Mouse (Mus musculus): ENCODE results near the gene Psme2b. TPM values are rescaled to one million over a fixed set of nuclear protein-coding genes. Genes with fewer than 3 reads are reported as not detected.
"Not testable (repeated sequence)": the region's sequence is repeated elsewhere in the genome, so short reads cannot be mapped to it uniquely, and the experiment has no call there.

The Psme2b gene
- polyA plus RNA-seq, 1 experiment from 2014 or later = 1.2 TPM

- not testable (repeated sequence) for H3K27ac ChIP-seq (ENCODE audit: low read length); H3K27me3 ChIP-seq (ENCODE audit: control insufficient read depth, insufficient read depth, low read depth, low read length); H3K4me3 ChIP-seq (ENCODE audit: low read depth, low read length); ATAC-seq; H3K9me3 ChIP-seq (replicated peaks; ENCODE audit: control insufficient read depth, low read length, poor library complexity, severe bottlenecking); H3K4me1 ChIP-seq (ENCODE audit: control insufficient read depth, insufficient read depth, low read length); H3K4me2 ChIP-seq (ENCODE audit: low read length); H3K9ac ChIP-seq (ENCODE audit: low read depth, low read length); H3K36me3 ChIP-seq (ENCODE audit: control insufficient read depth, insufficient read depth, low read length)
- no CpG with 5 or more reads among the region's 1 CpGs for WGBS
Observed at GRCm38 (mm10) chr11:48978240-48978939, 32.4 kb upstream of the Psme2b start, which contains the start of gene Olfr56. TSS of gene Olfr56 (plus strand) at chr11:48978889.

GRCm38 (mm10) chr11:48974686-48975085 lies 28.7 kb upstream of the Psme2b start:
- H3K36me3 ChIP-seq (ENCODE audit: control insufficient read depth, insufficient read depth, low read length); ATAC-seq: not testable (repeated sequence)
- WGBS = no CpG with 5 or more reads among the region's 1 CpGs

GRCm38 (mm10) chr11:48939286-48939685 lies 6.7 kb downstream of the Psme2b start:
- H3K9me3 ChIP-seq (replicated peaks; ENCODE audit: control insufficient read depth, low read length, poor library complexity, severe bottlenecking); H3K27me3 ChIP-seq (ENCODE audit: control insufficient read depth, insufficient read depth, low read depth, low read length); H3K9ac ChIP-seq (ENCODE audit: low read depth, low read length); H3K4me2 ChIP-seq (ENCODE audit: low read length); H3K36me3 ChIP-seq (ENCODE audit: control insufficient read depth, insufficient read depth, low read length); H3K4me3 ChIP-seq (ENCODE audit: low read depth, low read length); ATAC-seq; H3K4me1 ChIP-seq (ENCODE audit: control insufficient read depth, insufficient read depth, low read length); H3K27ac ChIP-seq (ENCODE audit: low read length): not testable (repeated sequence)

More at GRCm38 (mm10) chr11:48974686-48975085, 28.7 kb upstream of the Psme2b start:
- not testable (repeated sequence) for H3K4me1 ChIP-seq (ENCODE audit: control insufficient read depth, insufficient read depth, low read length); H3K27ac ChIP-seq (ENCODE audit: low read length); H3K27me3 ChIP-seq (ENCODE audit: control insufficient read depth, insufficient read depth, low read depth, low read length); H3K4me2 ChIP-seq (ENCODE audit: low read length); H3K4me3 ChIP-seq (ENCODE audit: low read depth, low read length); H3K9ac ChIP-seq (ENCODE audit: low read depth, low read length); H3K9me3 ChIP-seq (replicated peaks; ENCODE audit: control insufficient read depth, low read length, poor library complexity, severe bottlenecking)

- not testable (repeated sequence) for H3K9ac ChIP-seq (ENCODE audit: low read depth, low read length); H3K27ac ChIP-seq (ENCODE audit: low read length); H3K4me2 ChIP-seq (ENCODE audit: low read length); H3K4me1 ChIP-seq (ENCODE audit: control insufficient read depth, insufficient read depth, low read length); H3K27me3 ChIP-seq (ENCODE audit: control insufficient read depth, insufficient read depth, low read depth, low read length); H3K36me3 ChIP-seq (ENCODE audit: control insufficient read depth, insufficient read depth, low read length); ATAC-seq; H3K4me3 ChIP-seq (ENCODE audit: low read depth, low read length); H3K9me3 ChIP-seq (replicated peaks; ENCODE audit: control insufficient read depth, low read length, poor library complexity, severe bottlenecking)
- no CpG with 5 or more reads among the region's 3 CpGs for WGBS
Observed at GRCm38 (mm10) chr11:48935291-48935690, 10.7 kb downstream of the Psme2b start.

GRCm38 (mm10) chr11:48933923-48934322 lies 12.1 kb downstream of the Psme2b start:
- H3K9ac ChIP-seq (ENCODE audit: low read depth, low read length); H3K4me3 ChIP-seq (ENCODE audit: low read depth, low read length); ATAC-seq; H3K27me3 ChIP-seq (ENCODE audit: control insufficient read depth, insufficient read depth, low read depth, low read length); H3K4me2 ChIP-seq (ENCODE audit: low read length); H3K9me3 ChIP-seq (replicated peaks; ENCODE audit: control insufficient read depth, low read length, poor library complexity, severe bottlenecking); H3K4me1 ChIP-seq (ENCODE audit: control insufficient read depth, insufficient read depth, low read length); H3K27ac ChIP-seq (ENCODE audit: low read length); H3K36me3 ChIP-seq (ENCODE audit: control insufficient read depth, insufficient read depth, low read length): not testable (repeated sequence)
- 78% methylated on average over 1 of the region's 1 CpGs for WGBS

GRCm38 (mm10) chr11:48933422-48933821 lies 12.6 kb downstream of the Psme2b start:
- H3K9ac ChIP-seq (ENCODE audit: low read depth, low read length); H3K4me2 ChIP-seq (ENCODE audit: low read length); H3K4me3 ChIP-seq (ENCODE audit: low read depth, low read length); H3K27me3 ChIP-seq (ENCODE audit: control insufficient read depth, insufficient read depth, low read depth, low read length); ATAC-seq; H3K36me3 ChIP-seq (ENCODE audit: control insufficient read depth, insufficient read depth, low read length); H3K27ac ChIP-seq (ENCODE audit: low read length); H3K4me1 ChIP-seq (ENCODE audit: control insufficient read depth, insufficient read depth, low read length); H3K9me3 ChIP-seq (replicated peaks; ENCODE audit: control insufficient read depth, low read length, poor library complexity, severe bottlenecking): not testable (repeated sequence)
- 78% methylated on average over 1 of the region's 1 CpGs for WGBS

- not testable (repeated sequence) for H3K9me3 ChIP-seq (replicated peaks; ENCODE audit: control insufficient read depth, low read length, poor library complexity, severe bottlenecking); H3K27ac ChIP-seq (ENCODE audit: low read length); H3K9ac ChIP-seq (ENCODE audit: low read depth, low read length); H3K4me3 ChIP-seq (ENCODE audit: low read depth, low read length); H3K4me2 ChIP-seq (ENCODE audit: low read length); H3K36me3 ChIP-seq (ENCODE audit: control insufficient read depth, insufficient read depth, low read length); H3K4me1 ChIP-seq (ENCODE audit: control insufficient read depth, insufficient read depth, low read length); ATAC-seq; H3K27me3 ChIP-seq (ENCODE audit: control insufficient read depth, insufficient read depth, low read depth, low read length)
- WGBS = 92% methylated on average over 1 of the region's 1 CpGs
Observed at GRCm38 (mm10) chr11:48928068-48928467, 17.9 kb downstream of the Psme2b start.

- H3K4me1 ChIP-seq (ENCODE audit: control insufficient read depth, insufficient read depth, low read length); H3K36me3 ChIP-seq (ENCODE audit: control insufficient read depth, insufficient read depth, low read length); H3K27me3 ChIP-seq (ENCODE audit: control insufficient read depth, insufficient read depth, low read depth, low read length); H3K9ac ChIP-seq (ENCODE audit: low read depth, low read length); H3K27ac ChIP-seq (ENCODE audit: low read length); ATAC-seq; H3K4me3 ChIP-seq (ENCODE audit: low read depth, low read length); H3K9me3 ChIP-seq (replicated peaks; ENCODE audit: control insufficient read depth, low read length, poor library complexity, severe bottlenecking); H3K4me2 ChIP-seq (ENCODE audit: low read length): not testable (repeated sequence)
Observed at GRCm38 (mm10) chr11:48926437-48926836, 19.6 kb downstream of the Psme2b start.

GRCm38 (mm10) chr11:48923818-48924217 lies 22.2 kb downstream of the Psme2b start:
- ATAC-seq; H3K4me3 ChIP-seq (ENCODE audit: low read depth, low read length); H3K27me3 ChIP-seq (ENCODE audit: control insufficient read depth, insufficient read depth, low read depth, low read length); H3K9me3 ChIP-seq (replicated peaks; ENCODE audit: control insufficient read depth, low read length, poor library complexity, severe bottlenecking); H3K9ac ChIP-seq (ENCODE audit: low read depth, low read length); H3K36me3 ChIP-seq (ENCODE audit: control insufficient read depth, insufficient read depth, low read length); H3K4me2 ChIP-seq (ENCODE audit: low read length); H3K27ac ChIP-seq (ENCODE audit: low read length); H3K4me1 ChIP-seq (ENCODE audit: control insufficient read depth, insufficient read depth, low read length): not testable (repeated sequence)
- WGBS = 84% methylated on average over 5 of the region's 5 CpGs

Data from midbrain, embryonic 16.5 days (tissue).